Mouse (Mus musculus) ES-Bruce4 (cell line): ENCODE results near the gene Rtl5. TPM values are rescaled to one million over a fixed set of nuclear protein-coding genes. Genes with fewer than 3 reads are reported as not detected.
"Not testable (repeated sequence)": the region's sequence is repeated elsewhere in the genome, so short reads cannot be mapped to it uniquely, and the experiment has no call there.

Experiments used
- H3K27ac ChIP-seq: 2 replicates; pipeline ENCODE4 v1.5.1; 2012; ENCODE audit warnings: low read length, inconsistent platforms; ENCODE audit not compliant: insufficient read depth
- H3K27me3 ChIP-seq: 2 replicates; pipeline ENCODE4 v1.6.1; 2012; ENCODE audit warnings: mild to moderate bottlenecking, low read length, inconsistent platforms; ENCODE audit not compliant: control insufficient read depth, poor library complexity, insufficient read depth, severe bottlenecking
- H3K36me3 ChIP-seq: 2 replicates; pipeline ENCODE4 v1.6.1; 2012; ENCODE audit warnings: inconsistent platforms, mild to moderate bottlenecking, low read length, moderate library complexity; ENCODE audit not compliant: control insufficient read depth, poor library complexity, insufficient read depth, severe bottlenecking
- H3K4me1 ChIP-seq: one replicate; pipeline ENCODE4 v1.8.1; 2011; ENCODE audit warnings: low read length; ENCODE audit not compliant: control insufficient read depth, insufficient read depth
- H3K4me3 ChIP-seq: 2 replicates; pipeline ENCODE4 v1.5.1; 2011; ENCODE audit warnings: low read depth, mild to moderate bottlenecking, low read length
- H3K9ac ChIP-seq: 2 replicates; pipeline ENCODE4 v1.6.1; 2012; ENCODE audit warnings: low read depth, mild to moderate bottlenecking, inconsistent platforms; ENCODE audit not compliant: poor library complexity, severe bottlenecking
- H3K9me3 ChIP-seq: replicated peaks from 2 replicates; pipeline ENCODE4 v1.6.1; 2012; ENCODE audit warnings: mild to moderate bottlenecking, low read length, inconsistent platforms; ENCODE audit not compliant: control insufficient read depth, poor library complexity, insufficient read depth, severe bottlenecking
- CTCF ChIP-seq: IDR thresholded peaks from one replicate; pipeline ENCODE4 v1.8.1; 2011; ENCODE audit warnings: low read depth, low read length
- EP300 ChIP-seq: IDR thresholded peaks from 2 replicates; pipeline ENCODE4 v1.6.1; 2011; ENCODE audit warnings: low read depth, low read length; ENCODE audit not compliant: insufficient read depth
- POLR2A ChIP-seq: IDR thresholded peaks from one replicate; pipeline ENCODE4 v1.8.1; 2011; ENCODE audit warnings: low read length; ENCODE audit not compliant: insufficient read depth
- polyA plus RNA-seq: library from polyadenylated mRNA; stranded (reverse); fragments of >200 nt; gene quantifications from 2 replicates; pipeline ENCODE4 v1.2.4, GENCODE M21; 2011; ENCODE audit warnings: low read depth; ENCODE audit not compliant: missing spikeins, insufficient read depth, insufficient read length

Rtl5 gene
- polyA plus RNA-seq, result 1.0 TPM in 1 of 2 replicates, not detected in the other

GRCm38 (mm10) chrX:102070591-102071471, at the start of gene Rtl5:
Gene Rtl5, minus strand, starts transcription at chrX:102071304.
- H3K4me1 ChIP-seq, result no peaks in the 10 kb centered on the region
- H3K27me3 ChIP-seq, result no peaks in the 10 kb centered on the region

DNA sequence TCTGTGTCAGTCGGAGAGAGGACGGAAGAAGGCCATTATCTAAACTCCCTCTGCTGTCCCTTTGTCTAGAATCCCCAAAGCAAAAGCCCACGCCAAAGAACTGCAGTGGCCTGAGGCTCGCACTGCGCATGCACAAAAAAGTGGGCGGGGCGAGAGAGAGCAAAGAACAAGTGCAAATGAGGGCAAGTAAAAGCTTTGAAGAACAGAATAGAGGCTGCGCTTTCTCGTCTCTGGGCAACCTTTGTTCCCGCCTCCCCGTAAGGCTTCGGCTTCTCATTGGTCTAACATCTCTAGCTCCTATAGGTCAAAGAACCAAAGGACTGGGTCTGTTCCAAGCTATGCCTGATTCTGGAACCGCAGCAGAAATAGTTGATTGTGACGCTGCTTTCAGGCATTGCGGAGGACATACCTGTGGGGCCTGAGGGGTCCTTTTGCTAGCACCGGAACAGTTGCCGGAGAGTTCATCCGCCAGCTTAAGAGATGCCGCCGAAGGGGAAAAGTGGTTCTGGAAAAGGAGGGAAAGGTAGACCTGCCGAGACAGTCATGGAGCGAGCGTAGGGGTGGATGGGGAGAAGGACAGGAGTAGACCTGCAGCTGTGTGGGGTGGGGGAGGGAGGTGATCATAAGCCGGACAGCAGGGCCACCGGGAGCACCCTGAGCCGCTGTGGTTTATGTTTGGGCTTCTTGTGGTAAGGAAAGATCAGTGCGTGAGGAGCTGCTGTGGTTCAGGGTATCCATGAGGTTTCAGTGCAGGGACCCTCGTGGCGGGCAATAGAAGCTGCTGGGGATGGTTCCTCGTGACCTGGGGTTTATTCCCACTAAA, 48.1 kb upstream of the Rtl5 start, which contains the start of gene Pin4:
Gene Pin4, plus strand, starts transcription at position 406 of the 823 bp plus-strand sequence.
- peak within 1 kb of the TSS; percentile 82 for H3K9ac ChIP-seq
- TF ChIP-seq EP300 (no peak), CTCF (no peak), POLR2A (no peak)
- no peaks in the 10 kb centered on the region for H3K9me3 ChIP-seq
- peak within 1 kb of the TSS; percentile 99 for H3K4me3 ChIP-seq
- H3K27ac ChIP-seq, result no peak within 1 kb of the TSS; the same call in 1 of the 2 replicates
- no peaks in the 10 kb centered on the region for H3K27me3 ChIP-seq
- no peaks in the 10 kb centered on the region; the same call in none of the 2 replicates for H3K36me3 ChIP-seq
- H3K4me1 ChIP-seq, result no peaks in the 10 kb centered on the region

More at GRCm38 (mm10) chrX:102070591-102071471, at the start of gene Rtl5:
- no peaks in the 10 kb centered on the region for H3K36me3 ChIP-seq
- no peak within 1 kb of the TSS for H3K27ac ChIP-seq
- peak within 1 kb of the TSS; percentile 58 for H3K4me3 ChIP-seq
- H3K9me3 ChIP-seq, result no peaks in the 10 kb centered on the region
- no peak for TF ChIP-seq POLR2A
- no peak within 1 kb of the TSS; the same call in 1 of the 2 replicates for H3K9ac ChIP-seq

DNA sequence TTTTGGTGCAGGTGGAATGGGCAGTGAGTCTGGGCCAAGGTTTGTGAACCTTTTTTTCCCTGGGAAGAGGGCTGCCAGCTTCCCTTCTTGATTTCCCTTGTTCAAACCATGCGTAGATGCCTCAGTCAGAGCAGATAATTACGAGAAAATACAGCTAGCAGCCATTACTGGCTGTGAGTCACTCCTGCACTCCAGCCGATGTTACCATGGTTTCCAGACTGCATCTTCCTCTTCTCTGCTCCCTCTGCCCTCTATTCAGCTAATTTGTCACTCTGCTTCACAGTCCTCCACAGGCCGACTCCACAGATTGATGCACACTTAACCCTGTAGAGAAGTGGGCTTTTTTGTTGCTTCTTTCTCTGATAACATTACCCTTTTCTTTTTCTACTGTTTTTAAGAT, 44.6 kb upstream of the Rtl5 start:
- Histone ChIP-seq H3K27me3 (no peaks in the 10 kb centered on the region), H3K36me3 (no peaks in the 10 kb centered on the region), H3K27ac (no peak overlapping the region), H3K9ac (no peak overlapping the region), H3K4me3 (no peak overlapping the region), H3K4me1 (no peaks in the 10 kb centered on the region), H3K9me3 (no peaks in the 10 kb centered on the region)
- no peak for TF ChIP-seq EP300
- TF ChIP-seq CTCF, result no peak
- TF ChIP-seq POLR2A, result no peak

DNA sequence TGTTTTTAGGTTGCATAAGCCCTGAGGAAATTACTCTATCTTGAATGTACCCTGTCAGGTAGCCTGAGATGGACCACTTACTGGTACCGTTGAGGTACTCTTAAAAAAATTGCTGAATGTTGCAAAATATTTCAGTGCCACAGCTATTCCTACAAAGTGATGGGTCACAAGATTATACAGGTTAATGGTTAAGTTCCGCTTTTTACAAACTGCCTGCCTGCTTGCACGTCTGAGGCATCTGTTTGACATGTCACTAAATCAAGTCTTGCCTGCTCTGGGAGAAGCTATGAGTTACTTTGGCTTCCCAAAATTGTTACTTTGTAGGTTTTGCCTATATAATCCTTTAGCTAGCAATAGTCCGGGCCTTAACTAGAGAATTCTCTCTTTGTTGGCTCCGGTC, 38.2 kb upstream of the Rtl5 start:
- H3K4me3 ChIP-seq, H3K9me3 ChIP-seq, H3K36me3 ChIP-seq, H3K9ac ChIP-seq, H3K4me1 ChIP-seq, H3K27ac ChIP-seq, H3K27me3 ChIP-seq: not testable (repeated sequence)

DNA sequence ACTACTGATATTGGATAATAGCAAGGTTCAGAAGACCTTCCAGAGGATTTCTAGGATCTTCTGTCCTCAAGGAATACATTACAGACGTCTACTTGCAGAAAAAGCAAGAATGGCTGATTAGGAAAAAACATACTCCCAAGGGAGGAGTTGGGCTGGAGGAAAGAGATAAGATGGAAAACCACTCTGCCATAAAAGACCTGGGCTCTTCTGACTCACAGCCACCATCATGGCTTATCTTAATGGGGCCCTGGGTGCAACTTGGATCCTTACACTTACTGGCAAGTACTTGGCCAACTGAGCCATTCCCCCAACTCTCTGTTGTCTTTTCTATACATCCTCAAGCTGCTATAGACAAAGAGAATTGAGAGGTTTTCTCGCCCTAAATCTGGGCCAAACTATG, 32.7 kb upstream of the Rtl5 start:
- not testable (repeated sequence) for H3K9me3 ChIP-seq, H3K4me1 ChIP-seq, H3K27ac ChIP-seq, H3K9ac ChIP-seq, H3K36me3 ChIP-seq, H3K27me3 ChIP-seq, H3K4me3 ChIP-seq

DNA sequence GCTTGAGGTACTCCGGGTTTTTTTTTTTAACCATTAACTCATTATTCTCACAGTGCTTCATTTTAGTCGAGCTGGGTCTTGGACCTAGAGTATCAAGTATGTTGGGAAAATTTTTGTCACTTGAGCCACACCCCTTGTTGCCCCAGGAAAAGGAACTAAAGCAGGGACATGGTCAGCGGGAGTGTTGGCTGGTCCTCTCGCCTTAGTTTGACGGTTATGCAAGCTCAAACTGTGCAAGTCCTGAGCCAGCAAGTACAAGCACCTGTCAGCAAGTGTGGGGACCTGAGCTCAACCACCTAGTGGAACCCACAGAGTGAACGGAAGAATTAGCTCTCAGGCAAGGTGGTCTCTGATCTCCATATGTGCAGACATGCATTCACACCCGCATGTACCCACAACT, 30.8 kb upstream of the Rtl5 start:
- no peak overlapping the region for H3K9ac ChIP-seq
- no peak for TF ChIP-seq EP300
- no peak for TF ChIP-seq POLR2A
- TF ChIP-seq CTCF, result no peak
- H3K4me3 ChIP-seq, result no peak overlapping the region
- H3K4me1 ChIP-seq, result no peaks in the 10 kb centered on the region
- no peak overlapping the region for H3K27ac ChIP-seq
- H3K9me3 ChIP-seq, result no peaks in the 10 kb centered on the region
- no peaks in the 10 kb centered on the region for H3K27me3 ChIP-seq
- no peaks in the 10 kb centered on the region for H3K36me3 ChIP-seq
